Mouse (Mus musculus) liver, embryonic 14.5 days (tissue): Measurements from ENCODE around the gene Herc2.

ENCODE experiments used
- CTCF ChIP-seq: IDR thresholded peaks from 2 replicates; pipeline ENCODE4 v1.5.1; 2016; ENCODE audit warnings: antibody characterized with exemption, low read depth, control low read depth
- EP300 ChIP-seq: IDR thresholded peaks from 2 replicates; pipeline ENCODE4 v1.6.1; 2016; ENCODE audit warnings: antibody characterized with exemption, low read depth

DNA sequence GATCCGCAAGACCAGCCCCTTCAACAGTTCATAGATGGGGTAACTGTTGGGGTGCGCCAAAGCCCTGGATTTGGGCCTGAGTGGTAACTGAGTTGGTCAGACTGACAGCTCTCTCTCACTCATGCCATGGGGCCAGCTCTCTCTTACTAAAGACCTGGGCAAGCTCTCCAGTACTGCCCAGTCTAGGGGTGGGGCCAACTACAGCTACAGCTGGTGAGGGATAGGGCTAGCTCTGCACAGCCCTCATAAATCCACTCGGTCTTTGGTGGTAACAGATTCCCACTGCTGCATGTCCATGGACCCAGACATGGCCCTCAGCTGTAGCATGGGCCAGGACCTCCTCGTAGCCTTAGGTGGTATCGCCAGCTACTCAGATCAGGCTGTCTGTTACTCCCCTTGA lies 41.4 kb downstream of the Herc2 start:
- TF ChIP-seq CTCF (no peak), EP300 (no peak)
